Mouse (Mus musculus) hindbrain, embryonic 16.5 days (tissue): ENCODE data around the gene Acly. TPM values are rescaled to one million over a fixed set of nuclear protein-coding genes. Genes with fewer than 3 reads are reported as not detected.

Source experiments
- ATAC-seq: fragments of 200-750 bp; cut with Nextera tagmentation; 2 replicates; pipeline ENCODE4 v1.8.0; 2017; ENCODE audit warnings: moderate TSS enrichment, moderate library complexity
- H3K27ac ChIP-seq: fragments of 300-500 bp; sonication (generic); 2 replicates; pipeline ENCODE4 v1.5.1; 2014; ENCODE audit warnings: low read depth, mild to moderate bottlenecking, control low read depth, low read length, moderate library complexity
- H3K27me3 ChIP-seq: fragments of 300-500 bp; sonication (generic); replicated peaks from 2 replicates; pipeline ENCODE4 v1.6.1; 2014; ENCODE audit warnings: low read length; ENCODE audit not compliant: control insufficient read depth, insufficient read depth
- H3K36me3 ChIP-seq: fragments of 300-500 bp; sonication (generic); 2 replicates; pipeline ENCODE4 v1.6.1; 2014; ENCODE audit warnings: mild to moderate bottlenecking, low read length, moderate library complexity, mixed read lengths; ENCODE audit not compliant: control insufficient read depth, insufficient read depth
- H3K4me1 ChIP-seq: fragments of 300-500 bp; sonication (generic); 2 replicates; pipeline ENCODE4 v1.6.1; 2014; ENCODE audit warnings: low read depth, low read length; ENCODE audit not compliant: control insufficient read depth, insufficient read depth
- H3K4me2 ChIP-seq: fragments of 300-500 bp; sonication (generic); 2 replicates; pipeline ENCODE4 v1.6.1; 2014; ENCODE audit warnings: mild to moderate bottlenecking, low read length, control low read depth, moderate library complexity
- H3K4me3 ChIP-seq: fragments of 300-500 bp; sonication (generic); 2 replicates; pipeline ENCODE4 v1.5.1; 2014; ENCODE audit warnings: mild to moderate bottlenecking, low read length, control low read depth, moderate library complexity
- H3K9ac ChIP-seq: fragments of 300-500 bp; sonication (generic); 2 replicates; pipeline ENCODE4 v1.6.1; 2014; ENCODE audit warnings: low read depth, mild to moderate bottlenecking, control low read depth, low read length, moderate library complexity
- H3K9me3 ChIP-seq: fragments of 300-500 bp; sonication (generic); 2 replicates; pipeline ENCODE4 v1.6.1; 2014; ENCODE audit warnings: mild to moderate bottlenecking, low read length, moderate library complexity; ENCODE audit not compliant: control insufficient read depth
- WGBS: fragments of 180-500 bp; shearing (Covaris S2); extraction: QIAGEN DNeasy Blood & Tissue Kit; methylation state at CpG from one replicate; pipeline ENCODE4 v1.1.7; 2014; 5-methylcytosine and 5-hydroxymethylcytosine counted together
- polyA plus RNA-seq: library from polyadenylated mRNA; unstranded; fragments of >200 nt; fragmentation: Nextera tagmentation; extraction: Ambion mirVana; gene quantifications from 2 replicates; pipeline ENCODE4 v1.2.1, GENCODE M21; 2015

Acly gene
- polyA plus RNA-seq, result 215 and 253 TPM in 2 replicates

DNA sequence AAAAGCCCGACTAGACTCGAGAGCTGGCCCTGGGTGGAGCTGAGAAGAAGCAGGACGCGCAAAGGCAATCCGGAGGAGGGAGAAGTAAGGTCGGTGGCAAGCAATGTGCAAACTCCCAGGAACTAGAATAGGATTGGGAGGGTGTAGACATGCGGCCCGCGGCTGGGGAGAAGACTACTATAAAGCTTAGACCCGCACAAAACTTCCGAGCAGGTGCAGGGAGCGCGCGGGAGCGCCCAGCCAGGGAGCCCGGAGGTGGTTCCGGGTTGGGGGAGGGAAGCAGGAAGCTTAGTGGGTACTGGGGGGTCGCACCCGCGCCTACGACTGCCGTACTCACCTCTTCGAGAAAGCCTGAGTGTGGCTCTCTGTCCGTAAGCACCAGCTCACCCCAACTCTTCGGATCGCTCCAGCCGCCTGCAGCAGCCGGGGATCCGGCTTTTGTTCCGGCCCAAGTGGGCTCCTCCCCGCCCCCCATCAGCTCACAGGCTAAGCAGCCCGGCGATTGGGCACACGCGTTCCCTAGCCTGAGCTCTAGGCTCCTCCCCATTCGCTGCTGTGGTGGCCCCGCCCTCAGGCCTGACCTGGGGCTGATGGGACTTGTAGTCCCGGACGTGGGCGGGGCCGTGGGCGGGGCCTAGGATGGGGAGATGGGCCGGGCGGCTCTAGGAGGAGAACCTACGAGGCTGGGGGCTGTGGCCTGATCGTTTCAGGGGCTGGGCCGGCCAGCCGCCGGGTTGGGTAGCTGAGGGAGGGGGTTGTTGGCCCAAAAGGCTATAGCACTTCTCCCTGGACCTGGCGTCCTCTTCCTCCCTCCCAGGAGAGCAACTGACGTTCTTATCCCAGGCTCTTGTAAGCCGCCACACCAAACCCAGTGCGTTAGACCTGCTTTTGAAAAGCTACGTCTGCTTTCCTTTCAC lies at the start of gene Acly:
Gene Acly, minus strand, starts transcription at position 543 of the 917 bp plus-strand sequence.
- peak within 1 kb of the TSS; percentile 90 for H3K27ac ChIP-seq
- peaks cover 26% of the 10 kb centered on the region for H3K4me1 ChIP-seq
- peak within 1 kb of the TSS; percentile 82 for H3K4me2 ChIP-seq
- H3K9me3 ChIP-seq, result no peaks in the 10 kb centered on the region
- WGBS, result under 1% methylated on average over 44 of the region's 54 CpGs
- peak within 1 kb of the TSS; percentile 77 for H3K4me3 ChIP-seq
- peaks cover 6% of the 10 kb centered on the region for H3K36me3 ChIP-seq
- H3K9ac ChIP-seq, result peak within 1 kb of the TSS; percentile 90
- peak; percentile 99 for ATAC-seq
- H3K27me3 ChIP-seq, result no peaks in the 10 kb centered on the region

DNA sequence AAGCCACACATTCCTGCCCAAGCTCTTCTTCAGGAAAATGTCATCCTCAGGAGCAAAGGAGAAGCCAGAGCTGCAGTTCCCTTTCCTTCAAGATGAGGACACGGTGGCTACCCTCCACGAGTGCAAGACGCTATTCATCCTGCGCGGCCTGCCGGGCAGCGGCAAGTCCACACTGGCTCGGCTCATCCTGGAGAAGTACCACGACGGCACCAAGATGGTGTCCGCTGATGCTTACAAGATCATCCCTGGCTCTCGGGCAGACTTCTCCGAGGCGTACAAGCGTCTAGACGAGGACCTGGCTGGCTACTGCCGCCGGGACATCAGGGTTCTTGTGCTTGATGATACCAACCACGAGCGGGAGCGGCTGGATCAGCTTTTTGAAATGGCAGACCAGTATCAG lies 48.5 kb upstream of the Acly start:
- no peak for ATAC-seq
- Histone ChIP-seq H3K4me1 (peaks cover 13% of the 10 kb centered on the region), H3K36me3 (0 out of 2 replicates have a peak, but pooled peaks cover 4% of the 10 kb centered on the region), H3K4me3 (no peak overlapping the region), H3K27ac (peak overlapping the region; percentile 18; the same call in 1 of the 2 replicates), H3K27me3 (no peaks in the 10 kb centered on the region; the same call in 1 of the 2 replicates), H3K4me2 (peak overlapping the region; percentile 89), H3K9me3 (no peaks in the 10 kb centered on the region), H3K9ac (no peak overlapping the region)
- 73% methylated on average over 21 of the region's 21 CpGs for WGBS

GRCm38 (mm10) chr11:100575484-100575855 lies 47.7 kb upstream of the Acly start:
- peak overlapping the region; percentile 73 for H3K4me3 ChIP-seq
- ATAC-seq, result peak; percentile 32; the same call in 1 of the 2 replicates
- H3K27ac ChIP-seq, result peak overlapping the region; percentile 77
- H3K36me3 ChIP-seq, result 0 out of 2 replicates have a peak, but pooled peaks cover 2% of the 10 kb centered on the region
- peak overlapping the region; percentile 89 for H3K4me2 ChIP-seq
- WGBS, result 19% methylated on average over 2 of the region's 2 CpGs
- peak overlapping the region; percentile 77 for H3K9ac ChIP-seq
- H3K4me1 ChIP-seq, result peaks cover 20% of the 10 kb centered on the region
- no peaks in the 10 kb centered on the region for H3K9me3 ChIP-seq
- no peaks in the 10 kb centered on the region; the same call in 1 of the 2 replicates for H3K27me3 ChIP-seq

DNA sequence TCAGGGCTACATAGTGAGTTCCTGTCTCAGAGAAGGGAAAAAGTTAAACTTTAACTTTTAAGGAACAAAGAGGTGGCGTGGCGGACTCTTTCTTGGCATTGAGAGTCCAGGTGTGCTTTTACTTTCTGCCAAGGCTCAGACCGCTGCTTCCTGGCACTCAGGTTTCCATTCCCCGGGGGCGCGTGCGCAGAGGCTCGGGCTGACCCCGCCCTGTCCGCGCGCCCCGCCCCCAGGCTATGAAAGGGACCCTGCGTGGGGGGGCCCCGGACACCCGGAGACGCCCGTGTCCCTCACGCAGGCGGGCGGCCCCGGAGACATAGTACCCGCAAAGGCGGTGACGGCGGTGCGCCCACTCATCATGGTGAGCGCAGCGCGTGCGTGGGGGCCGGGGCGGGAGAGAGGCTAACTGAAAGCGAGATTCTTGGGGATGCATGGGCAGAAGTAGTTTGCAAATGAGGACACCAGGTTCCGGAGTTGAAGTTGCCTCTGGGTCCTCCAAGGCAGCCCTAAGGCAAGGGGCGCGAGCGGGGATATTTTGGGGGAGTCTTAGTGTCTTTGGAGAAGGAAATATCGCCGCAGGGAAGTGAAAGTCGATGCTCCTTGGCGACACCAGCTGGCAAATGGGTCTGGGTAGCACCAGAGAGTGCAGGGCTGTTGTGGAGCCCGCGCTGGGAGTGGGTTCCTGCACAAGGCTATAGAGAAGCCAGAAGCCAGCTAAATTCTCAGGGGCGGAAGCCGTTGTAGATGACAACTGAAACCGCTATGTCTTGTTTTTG lies 47.1 kb upstream of the Acly start, which contains the start of gene Cnp:
Gene Cnp, plus strand, starts transcription at position 197 of the 776 bp plus-strand sequence.
- Histone ChIP-seq H3K4me3 (peak within 1 kb of the TSS; percentile 73), H3K27ac (peak within 1 kb of the TSS; percentile 77), H3K27me3 (no peaks in the 10 kb centered on the region; the same call in 1 of the 2 replicates), H3K36me3 (0 out of 2 replicates have a peak, but pooled peaks cover 2% of the 10 kb centered on the region), H3K4me2 (peak within 1 kb of the TSS; percentile 89), H3K9me3 (no peaks in the 10 kb centered on the region), H3K9ac (peak within 1 kb of the TSS; percentile 77), H3K4me1 (peaks cover 20% of the 10 kb centered on the region)
- WGBS, result 3% methylated on average over 47 of the region's 47 CpGs
- ATAC-seq, result peak; percentile 73

DNA sequence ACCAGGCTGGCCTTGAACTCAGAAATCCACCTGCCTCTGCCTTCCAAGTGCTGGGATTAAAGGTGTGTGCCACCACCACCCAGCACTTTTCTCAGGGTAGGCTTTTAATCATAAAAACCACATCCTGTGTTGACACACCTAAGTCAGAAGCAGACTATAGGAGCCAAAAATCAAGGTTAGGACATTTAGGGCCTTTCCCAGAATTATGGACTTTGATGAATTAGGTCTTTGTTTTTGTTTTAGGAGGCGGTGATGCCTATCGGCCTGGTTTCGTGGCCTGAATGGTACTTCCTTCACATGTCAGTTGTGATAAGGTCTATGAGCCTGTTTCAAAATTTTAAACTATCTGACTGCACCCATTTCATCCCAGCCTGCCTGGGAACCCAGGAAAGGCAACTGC lies 46.4 kb upstream of the Acly start:
- no peak for ATAC-seq
- Histone ChIP-seq H3K9ac (no peak overlapping the region), H3K4me2 (no peak overlapping the region; the same call in 1 of the 2 replicates), H3K36me3 (no peaks in the 10 kb centered on the region), H3K27ac (no peak overlapping the region; the same call in 1 of the 2 replicates), H3K4me1 (peaks cover 20% of the 10 kb centered on the region), H3K27me3 (no peaks in the 10 kb centered on the region; the same call in 1 of the 2 replicates), H3K4me3 (peak overlapping the region; percentile 73; the same call in 1 of the 2 replicates), H3K9me3 (no peaks in the 10 kb centered on the region)
- 97% methylated on average over 3 of the region's 3 CpGs for WGBS

DNA sequence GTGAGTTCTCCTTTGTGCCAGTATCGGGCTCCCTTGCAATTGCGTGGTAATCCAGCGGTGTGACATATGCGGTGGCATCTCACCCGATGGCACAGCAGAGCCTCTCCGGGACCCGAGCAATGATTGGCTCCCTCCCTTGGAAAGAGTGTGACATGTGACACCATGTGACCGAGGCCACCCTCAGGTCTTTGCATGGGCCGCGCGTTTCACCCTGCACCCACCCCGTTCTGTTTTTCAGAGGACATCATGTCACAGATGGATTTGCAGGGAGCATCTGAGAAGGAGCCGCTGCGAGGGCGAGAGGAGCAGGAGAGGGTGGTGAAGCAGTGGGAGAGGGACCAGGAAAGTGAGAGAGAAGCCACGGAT lies 43.4 kb upstream of the Acly start:
- Histone ChIP-seq H3K27ac (no peak overlapping the region), H3K4me2 (peak overlapping the region; percentile 46), H3K9ac (peak overlapping the region; percentile 57), H3K27me3 (no peaks in the 10 kb centered on the region; the same call in 1 of the 2 replicates), H3K36me3 (no peaks in the 10 kb centered on the region), H3K9me3 (no peaks in the 10 kb centered on the region), H3K4me1 (peaks cover 16% of the 10 kb centered on the region), H3K4me3 (peak overlapping the region; percentile 25)
- 8% methylated on average over 16 of the region's 16 CpGs for WGBS
- peak; percentile 41 for ATAC-seq

- Histone ChIP-seq H3K27me3 (no peaks in the 10 kb centered on the region; the same call in 1 of the 2 replicates), H3K36me3 (no peaks in the 10 kb centered on the region), H3K9me3 (no peaks in the 10 kb centered on the region), H3K9ac (peak overlapping the region; percentile 57), H3K4me3 (peak overlapping the region; percentile 25), H3K4me2 (peak overlapping the region; percentile 46), H3K27ac (no peak overlapping the region), H3K4me1 (peaks cover 15% of the 10 kb centered on the region)
- ATAC-seq, result peak; percentile 61
- 9% methylated on average over 8 of the region's 8 CpGs for WGBS
Measured at GRCm38 (mm10) chr11:100570430-100571201, 42.8 kb upstream of the Acly start.

DNA sequence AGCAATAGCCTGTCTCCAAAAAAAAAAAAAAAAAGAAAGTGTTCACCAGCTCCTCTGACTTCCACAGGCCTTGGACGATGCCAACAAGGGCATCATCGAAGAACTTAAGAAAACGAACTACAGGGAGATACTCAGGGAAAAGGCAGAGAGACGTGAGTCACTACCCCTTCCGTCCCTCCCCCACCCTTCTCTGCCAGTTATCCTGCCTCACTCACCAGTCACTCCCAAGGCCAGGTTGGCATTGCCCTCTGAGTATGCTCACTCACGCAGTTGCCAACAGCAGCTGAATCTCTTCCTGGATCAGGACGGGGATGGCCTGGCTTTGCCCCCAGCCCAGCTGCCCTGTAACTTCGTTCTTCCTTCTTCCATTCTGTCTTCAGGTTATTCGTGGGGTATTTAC lies 42.0 kb upstream of the Acly start:
- Histone ChIP-seq H3K4me1 (peaks cover 9% of the 10 kb centered on the region; the same call in 1 of the 2 replicates), H3K36me3 (no peaks in the 10 kb centered on the region), H3K27ac (no peak overlapping the region), H3K4me2 (no peak overlapping the region), H3K27me3 (no peaks in the 10 kb centered on the region; the same call in 1 of the 2 replicates), H3K9ac (no peak overlapping the region), H3K4me3 (no peak overlapping the region), H3K9me3 (no peaks in the 10 kb centered on the region)
- 61% methylated on average over 9 of the region's 9 CpGs for WGBS
- ATAC-seq, result no peak
